Mouse (Mus musculus): Measurements from ENCODE around the gene Cacng4. TPM values are rescaled to one million over a fixed set of nuclear protein-coding genes. Genes with fewer than 3 reads are reported as not detected.

Gene Cacng4
- polyA plus RNA-seq, 1 experiment: not detected

DNA sequence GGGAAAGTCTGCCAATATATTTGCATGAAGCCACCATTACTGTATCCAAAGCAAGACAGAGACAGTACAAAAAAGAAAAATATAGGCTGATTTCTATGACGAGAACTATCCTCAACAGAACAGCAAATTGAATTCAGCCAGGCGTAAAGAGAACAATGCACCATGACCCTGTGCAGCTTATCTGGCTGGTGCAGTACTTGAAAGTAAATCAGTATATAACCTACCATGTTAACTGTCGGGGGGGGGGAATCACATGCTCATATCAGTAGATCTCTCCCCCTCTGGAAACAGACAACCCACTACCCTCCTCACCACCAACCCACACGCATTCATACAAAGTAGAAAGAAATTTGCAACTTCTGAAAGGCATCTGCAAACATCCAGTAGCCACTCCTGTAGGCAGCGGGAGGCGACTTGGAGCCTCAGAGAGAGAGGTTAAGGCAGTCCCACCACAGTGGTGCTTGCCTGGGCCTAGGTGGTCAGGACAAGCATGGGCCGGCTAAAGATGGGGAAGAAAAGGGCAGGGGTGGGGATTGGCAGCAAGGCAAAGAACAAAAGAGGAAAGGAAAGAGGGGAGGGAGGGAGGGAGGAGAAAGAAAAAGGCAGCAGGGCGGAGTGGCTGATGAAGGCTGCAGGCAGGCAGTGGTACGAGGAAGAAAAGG, 111.5 kb downstream of the Cacng4 start:
- H3K4me3 ChIP-seq (replicated peaks; ENCODE audit: control insufficient read depth, low read depth, low read length): no peak overlapping the region
- WGBS: 76% methylated on average over 9 of the region's 9 CpGs
- no peak for TF ChIP-seq POLR2A (IDR thresholded peaks at IDR 0.05; ENCODE audit: borderline replicate concordance, control insufficient read depth, low read depth, low read length)
- no peak for TF ChIP-seq CTCF (IDR thresholded peaks at IDR 0.05; ENCODE audit: control insufficient read depth, insufficient read depth, low read length)

More for the DNA sequence above, 111.5 kb downstream of the Cacng4 start:
- Histone ChIP-seq H3K4me1 (ENCODE audit: control insufficient read depth, insufficient read depth, low read length) (no peaks in the 10 kb centered on the region), H3K27ac (ENCODE audit: control insufficient read depth, insufficient read depth, low read depth, low read length, poor library complexity) (no peak overlapping the region)

Other genes starting within 250 kb of the Cacng4 start
- gene Helz, start 246.6 kb downstream of the Cacng4 start, polyA plus RNA-seq (2011; ENCODE audit: insufficient read depth, insufficient read length, low replicate concordance, missing spikeins): 10.7 and 25.7 TPM in 2 replicates
- gene Cacng1, start 78.0 kb downstream of the Cacng4 start, polyA plus RNA-seq (2011; ENCODE audit: insufficient read depth, insufficient read length, low replicate concordance, missing spikeins): not detected in 2 replicates
- not detected in 2 replicates for gene Cacng5, start 120.5 kb upstream of the Cacng4 start, polyA plus RNA-seq (2011; ENCODE audit: insufficient read depth, insufficient read length, low replicate concordance, missing spikeins)